Mouse (Mus musculus) lung, embryonic 15.5 days (tissue): ENCODE results near the gene Irs1. TPM values are rescaled to one million over a fixed set of nuclear protein-coding genes. Genes with fewer than 3 reads are reported as not detected.
A peak's percentile ranks its signal among the peaks of the same experiment; 100 is the strongest.

Source experiments
- ATAC-seq: fragments of 200-750 bp; cut with Nextera tagmentation; 2 replicates; pipeline ENCODE4 v1.8.0; 2017; ENCODE audit warnings: moderate number of reproducible peaks, borderline replicate concordance; ENCODE audit not compliant: low FRiP score, low TSS enrichment; ENCODE audit errors: extremely low read depth
- H3K27ac ChIP-seq: fragments of 300-500 bp; sonication (generic); 2 replicates; pipeline ENCODE4 v1.5.1; 2015; ENCODE audit warnings: moderate library complexity, mild to moderate bottlenecking, inconsistent platforms
- H3K27me3 ChIP-seq: fragments of 300-500 bp; sonication (generic); 2 replicates; pipeline ENCODE4 v1.6.1; 2015; ENCODE audit warnings: inconsistent platforms
- H3K36me3 ChIP-seq: fragments of 300-500 bp; sonication (generic); 2 replicates; pipeline ENCODE4 v1.6.1; 2015; ENCODE audit warnings: inconsistent platforms
- H3K4me1 ChIP-seq: fragments of 300-500 bp; sonication (generic); 2 replicates; pipeline ENCODE4 v1.6.1; 2015; ENCODE audit warnings: inconsistent platforms
- H3K4me2 ChIP-seq: fragments of 300-500 bp; sonication (generic); 2 replicates; pipeline ENCODE4 v1.6.1; 2015; ENCODE audit warnings: inconsistent platforms, mild to moderate bottlenecking, moderate library complexity
- H3K4me3 ChIP-seq: fragments of 300-500 bp; sonication (generic); 2 replicates; pipeline ENCODE4 v1.5.1; 2015; ENCODE audit warnings: mild to moderate bottlenecking, inconsistent platforms
- H3K9ac ChIP-seq: fragments of 300-500 bp; sonication (generic); 2 replicates; pipeline ENCODE4 v1.6.1; 2015; ENCODE audit warnings: inconsistent platforms
- H3K9me3 ChIP-seq: fragments of 300-500 bp; sonication (generic); 2 replicates; pipeline ENCODE4 v1.6.1; 2016; ENCODE audit warnings: inconsistent platforms
- WGBS: fragments of 180-500 bp; shearing (Covaris S2); methylation state at CpG from one replicate; pipeline ENCODE4 v1.1.7; 2015; 5-methylcytosine and 5-hydroxymethylcytosine counted together
- polyA plus RNA-seq: library from polyadenylated mRNA; unstranded; fragments of >200 nt; fragmentation: Nextera tagmentation; extraction: Ambion mirVana; gene quantifications from 2 replicates; pipeline ENCODE4 v1.2.1, GENCODE M21; 2015

Irs1 gene
- 11.8 and 12.7 TPM in 2 replicates for polyA plus RNA-seq

GRCm38 (mm10) chr1:82291151-82291797 lies at the start of gene Irs1:
Gene Irs1 (minus strand): TSS chr1:82291416.
- no peaks in the 10 kb centered on the region for H3K9me3 ChIP-seq
- under 1% methylated on average over 55 of the region's 60 CpGs for WGBS
- peak within 1 kb of the TSS; percentile 77 for H3K4me3 ChIP-seq
- peak within 1 kb of the TSS; percentile 99 for H3K27ac ChIP-seq
- ATAC-seq: peak; percentile 91
- no peaks in the 10 kb centered on the region for H3K36me3 ChIP-seq
- peak within 1 kb of the TSS; percentile 84 for H3K4me2 ChIP-seq
- H3K27me3 ChIP-seq: peaks cover 5% of the 10 kb centered on the region; the same call in 1 of the 2 replicates
- peaks cover 38% of the 10 kb centered on the region for H3K4me1 ChIP-seq
- peak within 1 kb of the TSS; percentile 83 for H3K9ac ChIP-seq

GRCm38 (mm10) chr1:82334506-82334905 lies 43.3 kb upstream of the Irs1 start:
- Histone ChIP-seq H3K4me1 (no peaks in the 10 kb centered on the region), H3K4me2 (no peak overlapping the region), H3K36me3 (no peaks in the 10 kb centered on the region), H3K9ac (no peak overlapping the region), H3K9me3 (no peaks in the 10 kb centered on the region), H3K4me3 (no peak overlapping the region), H3K27me3 (no peaks in the 10 kb centered on the region), H3K27ac (no peak overlapping the region)
- 86% methylated on average over 3 of the region's 3 CpGs for WGBS
- ATAC-seq: no peak

- H3K4me1 ChIP-seq: no peaks in the 10 kb centered on the region
- no peaks in the 10 kb centered on the region for H3K36me3 ChIP-seq
- H3K27ac ChIP-seq: no peak overlapping the region
- H3K9me3 ChIP-seq: no peaks in the 10 kb centered on the region
- no peak for ATAC-seq
- no peaks in the 10 kb centered on the region for H3K27me3 ChIP-seq
- no peak overlapping the region for H3K9ac ChIP-seq
- no peak overlapping the region for H3K4me3 ChIP-seq
- no peak overlapping the region for H3K4me2 ChIP-seq
Observed at GRCm38 (mm10) chr1:82329954-82330247, 38.7 kb upstream of the Irs1 start.

- Histone ChIP-seq H3K27me3 (no peaks in the 10 kb centered on the region), H3K4me2 (no peak overlapping the region), H3K9me3 (no peaks in the 10 kb centered on the region), H3K9ac (no peak overlapping the region), H3K36me3 (no peaks in the 10 kb centered on the region), H3K27ac (no peak overlapping the region), H3K4me1 (no peaks in the 10 kb centered on the region), H3K4me3 (no peak overlapping the region)
- 78% methylated on average over 4 of the region's 4 CpGs for WGBS
- no peak for ATAC-seq
Observed at GRCm38 (mm10) chr1:82329237-82329953, 38.2 kb upstream of the Irs1 start.

GRCm38 (mm10) chr1:82328033-82328775 lies 37.0 kb upstream of the Irs1 start:
- no peak overlapping the region for H3K9ac ChIP-seq
- H3K4me1 ChIP-seq: no peaks in the 10 kb centered on the region
- ATAC-seq: no peak
- H3K36me3 ChIP-seq: no peaks in the 10 kb centered on the region
- H3K4me2 ChIP-seq: no peak overlapping the region
- no peak overlapping the region for H3K27ac ChIP-seq
- WGBS: 88% methylated on average over 7 of the region's 7 CpGs
- no peaks in the 10 kb centered on the region for H3K9me3 ChIP-seq
- no peak overlapping the region for H3K4me3 ChIP-seq
- no peaks in the 10 kb centered on the region for H3K27me3 ChIP-seq

GRCm38 (mm10) chr1:82326120-82326519 lies 34.9 kb upstream of the Irs1 start:
- H3K4me2 ChIP-seq: no peak overlapping the region
- H3K9ac ChIP-seq: no peak overlapping the region
- WGBS: 75% methylated on average over 5 of the region's 5 CpGs
- no peaks in the 10 kb centered on the region for H3K27me3 ChIP-seq
- no peaks in the 10 kb centered on the region for H3K36me3 ChIP-seq
- no peaks in the 10 kb centered on the region for H3K9me3 ChIP-seq
- no peak overlapping the region for H3K27ac ChIP-seq
- ATAC-seq: no peak
- no peaks in the 10 kb centered on the region for H3K4me1 ChIP-seq
- H3K4me3 ChIP-seq: no peak overlapping the region

- no peak overlapping the region for H3K9ac ChIP-seq
- H3K27me3 ChIP-seq: no peaks in the 10 kb centered on the region
- H3K9me3 ChIP-seq: no peaks in the 10 kb centered on the region
- H3K4me1 ChIP-seq: no peaks in the 10 kb centered on the region
- no peak overlapping the region for H3K4me2 ChIP-seq
- H3K36me3 ChIP-seq: no peaks in the 10 kb centered on the region
- H3K27ac ChIP-seq: no peak overlapping the region
- WGBS: 26% methylated on average over 4 of the region's 4 CpGs
- ATAC-seq: no peak
- no peak overlapping the region for H3K4me3 ChIP-seq
Observed at GRCm38 (mm10) chr1:82324131-82324785, 33.0 kb upstream of the Irs1 start.

GRCm38 (mm10) chr1:82321441-82321840 lies 30.2 kb upstream of the Irs1 start:
- H3K4me3 ChIP-seq: no peak overlapping the region
- peaks cover 10% of the 10 kb centered on the region for H3K4me1 ChIP-seq
- no peak for ATAC-seq
- no peak overlapping the region for H3K4me2 ChIP-seq
- no peak overlapping the region for H3K27ac ChIP-seq
- H3K9ac ChIP-seq: no peak overlapping the region
- no peaks in the 10 kb centered on the region for H3K9me3 ChIP-seq
- no peaks in the 10 kb centered on the region for H3K27me3 ChIP-seq
- H3K36me3 ChIP-seq: no peaks in the 10 kb centered on the region
- WGBS: 84% methylated on average over 1 of the region's 1 CpGs

- no peaks in the 10 kb centered on the region for H3K9me3 ChIP-seq
- H3K27me3 ChIP-seq: no peaks in the 10 kb centered on the region
- no peak overlapping the region for H3K27ac ChIP-seq
- no peak overlapping the region for H3K4me2 ChIP-seq
- H3K36me3 ChIP-seq: no peaks in the 10 kb centered on the region
- peaks cover 10% of the 10 kb centered on the region for H3K4me1 ChIP-seq
- H3K9ac ChIP-seq: no peak overlapping the region
- no peak overlapping the region for H3K4me3 ChIP-seq
- 85% methylated on average over 10 of the region's 10 CpGs for WGBS
- no peak for ATAC-seq
Observed at GRCm38 (mm10) chr1:82320864-82321263, 29.6 kb upstream of the Irs1 start.

- H3K9ac ChIP-seq: no peak overlapping the region
Observed at GRCm38 (mm10) chr1:82320456-82320855, 29.2 kb upstream of the Irs1 start.

GRCm38 (mm10) chr1:82316746-82317126 lies 25.5 kb upstream of the Irs1 start:
- under 1% methylated on average over 18 of the region's 26 CpGs for WGBS
- Histone ChIP-seq H3K9ac (peak overlapping the region; percentile 89), H3K9me3 (no peaks in the 10 kb centered on the region), H3K27ac (peak overlapping the region; percentile 93), H3K4me3 (peak overlapping the region; percentile 77), H3K4me1 (peaks cover 10% of the 10 kb centered on the region), H3K4me2 (peak overlapping the region; percentile 85), H3K27me3 (peaks cover 4% of the 10 kb centered on the region), H3K36me3 (no peaks in the 10 kb centered on the region)
- peak; percentile 55; the same call in 1 of the 2 replicates for ATAC-seq

More at GRCm38 (mm10) chr1:82320456-82320855, 29.2 kb upstream of the Irs1 start:
- Histone ChIP-seq H3K4me1 (peaks cover 10% of the 10 kb centered on the region), H3K27ac (no peak overlapping the region), H3K4me3 (no peak overlapping the region), H3K36me3 (no peaks in the 10 kb centered on the region), H3K9me3 (no peaks in the 10 kb centered on the region), H3K27me3 (no peaks in the 10 kb centered on the region), H3K4me2 (no peak overlapping the region)
- 73% methylated on average over 6 of the region's 6 CpGs for WGBS
- ATAC-seq: no peak
